Mouse (Mus musculus) embryonic facial prominence, embryonic 11.5 days (tissue): ENCODE results near the gene Usp30. TPM values are rescaled to one million over a fixed set of nuclear protein-coding genes. Genes with fewer than 3 reads are reported as not detected.

Experiments used
- ATAC-seq: fragments of 200-750 bp; cut with Nextera tagmentation; replicated peaks from 2 replicates; pipeline ENCODE4 v1.8.0; 2017; ENCODE audit warnings: low read depth; ENCODE audit not compliant: insufficient number of reproducible peaks, low FRiP score, low TSS enrichment
- DNase-seq: peaks from one replicate; pipeline ENCODE4 v3.0.0-alpha.2; 2015; ENCODE audit warnings: low spot score
- H3K27ac ChIP-seq: fragments of 300-500 bp; sonication (generic); replicated peaks from 2 replicates; pipeline ENCODE4 v1.5.1; 2014; ENCODE audit warnings: mild to moderate bottlenecking, low read depth, low read length, control low read depth
- H3K27me3 ChIP-seq: fragments of 300-500 bp; sonication (generic); 2 replicates; pipeline ENCODE4 v1.6.1; 2014; ENCODE audit warnings: mild to moderate bottlenecking, low read length, moderate library complexity, mixed read lengths; ENCODE audit not compliant: control insufficient read depth, insufficient read depth
- H3K36me3 ChIP-seq: fragments of 300-500 bp; sonication (generic); replicated peaks from 2 replicates; pipeline ENCODE4 v1.6.1; 2014; ENCODE audit warnings: low read depth, mild to moderate bottlenecking, low read length, moderate library complexity, mixed read lengths; ENCODE audit not compliant: control insufficient read depth, insufficient read depth
- H3K4me1 ChIP-seq: fragments of 300-500 bp; sonication (generic); 2 replicates; pipeline ENCODE4 v1.6.1; 2014; ENCODE audit warnings: low read length, mixed read lengths; ENCODE audit not compliant: control insufficient read depth, insufficient read depth
- H3K4me2 ChIP-seq: fragments of 300-500 bp; sonication (generic); 2 replicates; pipeline ENCODE4 v1.6.1; 2014; ENCODE audit warnings: low read depth, mild to moderate bottlenecking, control low read depth, low read length, moderate library complexity
- H3K4me3 ChIP-seq: fragments of 300-500 bp; sonication (generic); 2 replicates; pipeline ENCODE4 v1.5.1; 2014; ENCODE audit warnings: low read depth, low read length, control low read depth
- H3K9ac ChIP-seq: fragments of 300-500 bp; sonication (generic); replicated peaks from 2 replicates; pipeline ENCODE4 v1.6.1; 2014; ENCODE audit warnings: mild to moderate bottlenecking, control low read depth, low read length
- H3K9me3 ChIP-seq: fragments of 300-500 bp; sonication (generic); replicated peaks from 2 replicates; pipeline ENCODE4 v1.6.1; 2016; ENCODE audit warnings: mild to moderate bottlenecking, low read length, inconsistent platforms, mixed read lengths; ENCODE audit not compliant: control insufficient read depth
- WGBS: fragments of 180-500 bp; shearing (Covaris S2); extraction: QIAGEN DNeasy Blood & Tissue Kit; methylation state at CpG from one replicate; pipeline ENCODE4 v1.1.7; 2014; 5-methylcytosine and 5-hydroxymethylcytosine counted together
- polyA plus RNA-seq: library from polyadenylated mRNA; unstranded; fragments of >200 nt; fragmentation: Nextera tagmentation; extraction: Ambion mirVana; gene quantifications from 2 replicates; pipeline ENCODE4 v1.2.1, GENCODE M21; 2014

The Usp30 gene
- polyA plus RNA-seq, 1 experiment from 2014 or later = 10.0 TPM

- no peak overlapping the region for H3K4me2 ChIP-seq
- no peak overlapping the region for H3K4me3 ChIP-seq
- ATAC-seq = no peak
- no peaks in the 10 kb centered on the region for H3K36me3 ChIP-seq
- H3K9ac ChIP-seq = no peak overlapping the region
- no peaks in the 10 kb centered on the region for H3K4me1 ChIP-seq
- DNase-seq = no peak
- H3K9me3 ChIP-seq = no peaks in the 10 kb centered on the region
- no peaks in the 10 kb centered on the region for H3K27me3 ChIP-seq
- no peak overlapping the region for H3K27ac ChIP-seq
- 70% methylated on average over 9 of the region's 9 CpGs for WGBS
Measured at GRCm38 (mm10) chr5:114067982-114068381, 2.7 kb downstream of the Usp30 start.

DNA sequence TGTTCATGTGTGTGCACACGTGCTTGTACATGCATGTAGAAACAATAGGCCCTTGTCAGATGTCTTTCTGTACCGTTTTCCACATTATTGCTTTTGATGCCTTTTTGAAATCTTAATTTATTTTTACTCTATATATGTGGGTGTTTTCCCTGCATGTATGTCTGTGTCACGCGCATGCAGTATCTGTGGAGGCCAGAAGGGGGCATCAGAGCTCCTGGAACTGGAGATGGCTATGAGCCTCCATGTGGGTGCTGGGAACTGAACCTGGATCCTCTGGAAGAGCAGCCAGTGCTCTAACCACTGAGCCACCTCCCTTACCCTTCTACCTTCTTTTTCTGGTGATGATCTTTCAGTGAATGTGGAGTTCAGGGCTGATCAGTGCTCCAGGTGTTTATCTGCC is 5.6 kb downstream of the Usp30 start:
- Histone ChIP-seq H3K9me3 (no peaks in the 10 kb centered on the region), H3K4me3 (no peak overlapping the region), H3K4me1 (no peaks in the 10 kb centered on the region), H3K27ac (no peak overlapping the region), H3K27me3 (no peaks in the 10 kb centered on the region), H3K9ac (no peak overlapping the region), H3K4me2 (no peak overlapping the region), H3K36me3 (no peaks in the 10 kb centered on the region)
- DNase-seq = no peak
- ATAC-seq = no peak
- WGBS = 94% methylated on average over 4 of the region's 4 CpGs

DNA sequence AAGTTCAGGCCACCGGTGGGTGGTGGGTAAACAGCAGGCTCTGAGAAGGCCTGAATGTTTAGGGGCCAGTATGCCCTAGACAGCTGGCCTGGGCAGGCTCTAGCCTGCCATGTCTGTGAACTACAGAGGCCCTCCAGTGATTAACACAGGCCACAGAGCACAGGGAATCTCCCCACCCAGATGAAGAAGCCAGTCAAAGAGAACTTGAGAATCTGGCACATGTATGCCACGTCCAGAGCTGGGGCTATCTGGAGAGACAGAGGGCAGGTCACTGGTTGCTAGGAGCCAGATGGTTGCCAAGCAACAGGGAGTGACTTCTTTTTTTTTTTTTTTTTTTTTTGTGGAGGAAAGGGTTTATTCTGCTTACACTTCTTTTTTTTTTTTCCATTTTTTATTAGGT is 7.0 kb downstream of the Usp30 start:
- H3K27me3 ChIP-seq = no peaks in the 10 kb centered on the region
- H3K9ac ChIP-seq = no peak overlapping the region
- H3K27ac ChIP-seq = no peak overlapping the region
- no peak overlapping the region for H3K4me3 ChIP-seq
- ATAC-seq (no peak), DNase-seq (no peak)
- H3K36me3 ChIP-seq = no peaks in the 10 kb centered on the region
- no peaks in the 10 kb centered on the region for H3K4me1 ChIP-seq
- 50% methylated on average over 2 of the region's 2 CpGs for WGBS
- H3K4me2 ChIP-seq = no peak overlapping the region
- no peaks in the 10 kb centered on the region for H3K9me3 ChIP-seq

GRCm38 (mm10) chr5:114077009-114077408 is 11.7 kb downstream of the Usp30 start:
- Histone ChIP-seq H3K27me3 (no peaks in the 10 kb centered on the region), H3K4me1 (no peaks in the 10 kb centered on the region), H3K36me3 (no peaks in the 10 kb centered on the region), H3K4me2 (no peak overlapping the region), H3K27ac (no peak overlapping the region), H3K9ac (no peak overlapping the region), H3K9me3 (no peaks in the 10 kb centered on the region), H3K4me3 (no peak overlapping the region)
- WGBS = 70% methylated on average over 8 of the region's 8 CpGs
- no peak for DNase-seq
- ATAC-seq = no peak

DNA sequence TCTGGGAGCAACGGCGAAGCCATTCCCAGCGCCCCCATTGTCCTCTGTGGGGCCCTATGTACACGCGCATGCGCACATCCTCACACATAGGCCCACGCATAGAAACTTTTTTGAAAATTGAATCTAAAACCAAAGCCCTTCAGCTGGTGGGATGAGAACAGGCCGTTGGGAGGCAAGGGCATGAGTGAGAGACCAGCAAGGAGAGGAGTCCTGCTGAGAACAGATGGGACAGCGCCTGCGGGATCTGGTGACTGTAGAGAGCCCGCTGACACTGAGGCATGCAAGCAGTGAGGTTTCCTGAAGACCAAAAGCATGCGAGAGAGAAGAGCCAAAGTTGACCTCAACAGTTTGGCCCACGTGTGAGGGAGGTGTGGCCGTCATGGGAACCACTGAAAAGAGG is 20.2 kb downstream of the Usp30 start:
- H3K4me1 ChIP-seq = no peaks in the 10 kb centered on the region
- no peak overlapping the region for H3K9ac ChIP-seq
- no peak overlapping the region for H3K27ac ChIP-seq
- no peaks in the 10 kb centered on the region for H3K9me3 ChIP-seq
- H3K27me3 ChIP-seq = no peaks in the 10 kb centered on the region
- no peak overlapping the region for H3K4me3 ChIP-seq
- no peak overlapping the region for H3K4me2 ChIP-seq
- ATAC-seq = no peak
- no peaks in the 10 kb centered on the region for H3K36me3 ChIP-seq
- DNase-seq = no peak
- 79% methylated on average over 14 of the region's 14 CpGs for WGBS

DNA sequence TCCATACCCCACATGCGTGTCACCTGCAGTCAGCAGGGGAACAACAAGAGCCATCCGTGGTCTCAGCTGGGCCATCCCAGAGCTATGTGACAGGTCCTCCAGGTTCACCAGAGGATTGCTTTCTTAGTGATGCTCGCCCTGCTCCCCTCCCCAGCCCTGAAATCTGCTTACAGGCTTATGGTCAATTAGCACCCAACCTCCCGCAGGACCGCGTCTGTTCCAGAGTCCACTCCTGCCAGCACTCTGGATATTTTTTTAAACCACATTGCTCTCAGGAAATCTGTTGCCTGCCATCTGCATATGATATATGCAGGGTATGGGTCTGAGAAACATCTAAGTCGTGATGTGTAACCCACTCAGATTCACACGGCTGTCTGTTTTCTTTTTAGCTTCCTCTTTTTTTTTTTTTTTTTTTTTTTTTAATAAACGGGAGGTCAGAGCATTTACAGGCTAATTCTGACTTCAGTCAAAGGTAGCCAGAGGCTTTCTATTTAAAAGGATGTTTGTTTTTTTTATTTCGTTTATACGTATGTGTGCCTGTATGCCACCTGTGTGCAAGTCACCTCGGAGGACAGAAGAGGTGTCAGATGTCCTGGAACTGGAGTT is 22.7 kb downstream of the Usp30 start:
- no peaks in the 10 kb centered on the region for H3K4me1 ChIP-seq
- no peaks in the 10 kb centered on the region for H3K9me3 ChIP-seq
- ATAC-seq = no peak
- DNase-seq = no peak
- H3K36me3 ChIP-seq = no peaks in the 10 kb centered on the region
- H3K4me3 ChIP-seq = no peak overlapping the region
- H3K4me2 ChIP-seq = no peak overlapping the region
- WGBS = 72% methylated on average over 12 of the region's 12 CpGs
- no peak overlapping the region for H3K27ac ChIP-seq
- H3K9ac ChIP-seq = no peak overlapping the region
- H3K27me3 ChIP-seq = no peaks in the 10 kb centered on the region; the same call in 1 of the 2 replicates

DNA sequence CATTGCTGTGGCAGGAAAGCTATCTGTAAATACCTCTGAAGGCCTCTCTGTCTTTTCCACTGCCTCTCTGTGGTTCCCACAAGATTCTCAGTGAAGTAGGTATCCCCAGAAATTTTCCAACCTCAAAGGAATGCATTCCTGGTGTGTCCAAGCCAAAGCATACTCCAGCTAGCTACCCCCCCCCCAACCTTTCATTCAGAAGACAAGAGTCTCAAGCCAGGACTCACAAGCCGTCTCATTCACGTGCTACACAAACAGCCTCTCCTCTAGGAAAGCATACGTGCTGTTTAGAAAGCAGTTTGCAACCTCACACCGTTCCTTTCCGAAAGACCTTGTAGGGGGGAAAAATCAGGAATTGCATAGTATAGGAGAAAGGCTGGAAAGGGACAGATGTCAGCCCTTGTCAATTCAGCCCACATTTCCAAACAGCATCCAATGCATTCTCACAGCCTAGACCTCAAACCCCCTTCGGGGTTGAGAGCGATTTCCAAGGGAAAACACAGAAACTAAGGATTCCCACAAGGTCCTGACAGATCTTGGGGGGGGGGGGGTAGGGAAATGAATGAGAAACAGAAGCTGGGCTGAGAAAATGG is 25.3 kb downstream of the Usp30 start:
- Histone ChIP-seq H3K9ac (peak overlapping the region; percentile 37; the same call in 1 of the 2 replicates), H3K4me1 (no peaks in the 10 kb centered on the region), H3K4me2 (peak overlapping the region; percentile 58), H3K27me3 (no peaks in the 10 kb centered on the region; the same call in 1 of the 2 replicates), H3K36me3 (no peaks in the 10 kb centered on the region), H3K9me3 (no peaks in the 10 kb centered on the region), H3K4me3 (peak overlapping the region; percentile 25; the same call in 1 of the 2 replicates), H3K27ac (no peak overlapping the region)
- DNase-seq (no peak), ATAC-seq (no peak)
- WGBS = 22% methylated on average over 7 of the region's 7 CpGs

GRCm38 (mm10) chr5:114091057-114091807 is 26.0 kb downstream of the Usp30 start, which contains the start of gene Svop:
Gene Svop, minus strand, starts transcription at chr5:114091570.
- DNase-seq (peak; percentile 92), ATAC-seq (no peak; the same call in 1 of the 2 replicates)
- Histone ChIP-seq H3K4me2 (peak within 1 kb of the TSS; percentile 58), H3K4me1 (no peaks in the 10 kb centered on the region), H3K9ac (peak within 1 kb of the TSS; percentile 37; the same call in 1 of the 2 replicates), H3K9me3 (no peaks in the 10 kb centered on the region), H3K27ac (no peak within 1 kb of the TSS), H3K27me3 (no peaks in the 10 kb centered on the region; the same call in 1 of the 2 replicates), H3K4me3 (peak within 1 kb of the TSS; percentile 25), H3K36me3 (no peaks in the 10 kb centered on the region)
- 3% methylated on average over 39 of the region's 40 CpGs for WGBS
